Mouse (Mus musculus) layer of hippocampus, adult 8-10 months (tissue): ENCODE data around the gene Rcvrn. TPM values are rescaled to one million over a fixed set of nuclear protein-coding genes. Genes with fewer than 3 reads are reported as not detected.

Source experiments
- DNase-seq, 2 experiments: peaks; one replicate each; pipeline ENCODE4 v3.0.0; 2022; ENCODE audit warnings: low spot score in 2 of 2
- total RNA-seq, 4 experiments: library from RNA; stranded (reverse); gene quantifications; 2 replicates each; pipeline ENCODE4 v1.2.4; 2022

Rcvrn gene
- 1 to 10 TPM; 1.3 to 2.5 (median 1.6) TPM for total RNA-seq

- DNase-seq, result no peak
Measured at GRCm38 (mm10) chr11:67694703-67695376, at the start of gene Rcvrn. TSS of gene Rcvrn (plus strand) at chr11:67695326.

- DNase-seq, result peak; percentile 59 to 85
Measured at GRCm38 (mm10) chr11:67647745-67648144, 47.4 kb upstream of the Rcvrn start.

- peak; percentile 64 to 71 for DNase-seq
Measured at GRCm38 (mm10) chr11:67648651-67649407, 46.3 kb upstream of the Rcvrn start.

GRCm38 (mm10) chr11:67649971-67650707 is 45.0 kb upstream of the Rcvrn start:
- DNase-seq, result no peak

GRCm38 (mm10) chr11:67651731-67652130 is 43.4 kb upstream of the Rcvrn start:
- DNase-seq, result no peak

GRCm38 (mm10) chr11:67652194-67652892 is 42.8 kb upstream of the Rcvrn start:
- DNase-seq, result peak in 1 of 2 experiments; percentile 40

- no peak for DNase-seq
Measured at GRCm38 (mm10) chr11:67652893-67653255, 42.3 kb upstream of the Rcvrn start.

- no peak for DNase-seq
Measured at GRCm38 (mm10) chr11:67653521-67654090, 41.5 kb upstream of the Rcvrn start.

- DNase-seq, result no peak
Measured at GRCm38 (mm10) chr11:67654514-67654913, 40.6 kb upstream of the Rcvrn start.

GRCm38 (mm10) chr11:67655236-67655959 is 39.7 kb upstream of the Rcvrn start:
- DNase-seq, result peak in 1 of 2 experiments; percentile 62

- DNase-seq, result no peak
Measured at GRCm38 (mm10) chr11:67656366-67656765, 38.8 kb upstream of the Rcvrn start.

GRCm38 (mm10) chr11:67656811-67657210 is 38.3 kb upstream of the Rcvrn start:
- no peak for DNase-seq

- no peak for DNase-seq
Measured at GRCm38 (mm10) chr11:67657685-67658382, 37.3 kb upstream of the Rcvrn start.

GRCm38 (mm10) chr11:67661465-67661864 is 33.7 kb upstream of the Rcvrn start:
- DNase-seq, result no peak

GRCm38 (mm10) chr11:67663437-67663836 is 31.7 kb upstream of the Rcvrn start:
- DNase-seq, result no peak

- peak; percentile 71 to 76 for DNase-seq
Measured at GRCm38 (mm10) chr11:67664261-67664660, 30.9 kb upstream of the Rcvrn start.

GRCm38 (mm10) chr11:67664918-67665317 is 30.2 kb upstream of the Rcvrn start:
- DNase-seq, result peak in 1 of 2 experiments; percentile 53

- DNase-seq, result no peak
Measured at GRCm38 (mm10) chr11:67666129-67666528, 29.0 kb upstream of the Rcvrn start.

- DNase-seq, result peak; percentile 77 to 86
Measured at GRCm38 (mm10) chr11:67667531-67668332, 27.4 kb upstream of the Rcvrn start.
